Mouse (Mus musculus) mesoderm, embryonic 11.5 days (tissue): ENCODE measurements at regions not wholly inside any gene's neighbourhood (a gene's known extent, or its start where the extent isn't known, plus 50 kb on each side); places are given as distances from the start of the nearest gene placed in this dataset.

ENCODE experiments used
- DNase-seq: peaks from one replicate; pipeline ENCODE4 v3.0.0-alpha.2; 2012; ENCODE audit warnings: low read depth, low spot score

DNA sequence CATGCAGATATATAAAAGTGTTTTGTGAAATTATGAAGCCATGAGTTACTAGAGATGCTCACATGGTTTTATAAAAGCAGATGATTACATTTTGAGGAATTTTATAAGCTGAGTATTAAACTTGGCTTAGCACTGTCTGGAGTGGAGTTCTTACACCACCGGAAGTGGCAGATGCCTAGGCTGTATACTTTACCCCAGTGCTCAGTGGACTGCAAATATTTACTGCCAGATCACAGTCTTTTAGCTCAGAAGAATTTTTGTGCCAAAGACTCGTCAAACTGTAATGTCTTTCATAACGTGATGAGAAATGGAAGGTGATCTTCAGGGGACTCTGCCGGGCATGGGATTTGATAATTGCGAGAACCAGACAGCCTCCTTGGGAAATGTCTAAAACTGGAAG is 136.1 kb upstream of the 9330182O14Rik start:
- DNase-seq = no peak

DNA sequence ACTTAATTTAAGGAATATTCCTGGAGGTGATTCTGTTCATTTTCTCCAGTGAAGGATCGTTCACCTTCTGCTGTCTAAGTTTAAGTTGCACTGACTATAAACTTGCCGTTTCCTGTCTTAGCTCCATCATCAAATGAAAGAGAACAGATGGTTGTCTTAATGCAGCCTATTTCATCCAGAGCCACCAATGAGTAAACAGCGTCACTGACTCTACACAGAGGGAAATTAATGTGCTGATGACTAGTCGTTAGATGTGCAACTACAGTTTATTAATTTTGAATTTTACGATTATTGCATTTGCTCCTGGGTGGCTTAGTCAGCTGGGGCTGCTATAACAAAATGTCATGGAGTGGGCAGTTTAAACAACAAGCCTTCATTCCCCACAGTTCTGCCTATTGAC is 134.1 kb upstream of the 9330182O14Rik start:
- DNase-seq = no peak

DNA sequence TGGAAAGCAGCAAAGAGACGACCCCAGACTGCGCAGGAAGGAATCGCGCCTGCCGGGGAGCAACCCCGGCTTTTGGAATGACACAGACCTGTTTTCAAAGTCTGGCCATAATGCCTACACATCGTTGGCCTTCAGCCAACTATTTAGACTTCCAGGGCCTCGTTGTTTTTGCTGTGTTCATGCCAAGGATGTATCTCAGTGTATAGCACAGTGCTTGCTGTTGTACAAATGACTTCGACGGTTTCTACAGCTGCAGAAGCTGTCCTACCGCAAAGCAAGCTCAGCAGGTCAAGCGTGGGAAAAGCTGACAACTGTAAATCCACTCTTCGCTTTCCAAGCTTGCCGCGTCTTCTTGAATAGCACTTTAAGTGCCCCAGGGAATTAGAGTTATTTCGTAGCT is 129.1 kb upstream of the 9330182O14Rik start:
- no peak for DNase-seq

DNA sequence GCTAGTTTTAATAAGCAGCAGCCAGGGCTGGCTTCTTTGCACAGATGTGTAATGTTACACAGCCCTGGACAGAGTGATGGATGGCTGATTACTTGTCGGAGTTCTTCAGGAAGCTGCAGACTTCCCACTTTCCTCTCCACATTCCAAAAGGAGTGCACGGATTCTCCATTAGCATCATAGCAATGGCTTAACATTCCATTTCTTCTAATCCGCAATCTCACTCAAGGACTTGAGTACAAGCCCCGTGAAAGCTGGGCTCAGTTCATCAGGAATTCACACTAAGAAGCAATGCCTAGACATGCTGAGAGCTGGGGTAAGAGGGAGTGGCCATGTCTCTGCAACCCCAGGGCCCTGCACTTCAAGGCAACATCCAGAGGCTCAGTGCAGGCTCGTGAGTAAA is 126.3 kb upstream of the 9330182O14Rik start:
- peak; percentile 63 for DNase-seq

DNA sequence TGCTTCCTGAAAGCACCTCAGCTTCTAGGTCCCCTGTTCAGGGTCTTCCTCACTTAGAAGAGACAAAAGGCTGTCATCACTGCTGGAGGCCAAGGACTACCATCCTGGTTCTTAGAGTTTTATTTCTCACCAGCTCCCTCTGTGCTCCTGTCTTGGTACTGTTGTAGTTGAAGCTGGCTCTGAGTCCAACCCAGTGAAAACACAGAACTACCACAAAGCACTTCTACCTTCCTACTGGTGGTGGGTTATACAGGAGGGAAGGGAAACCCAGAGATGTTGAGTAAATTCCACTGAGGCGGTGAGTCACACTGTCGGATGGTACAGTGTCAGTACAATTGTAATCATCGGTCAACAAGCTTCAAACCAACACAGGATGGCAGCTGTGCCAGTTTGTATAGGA is 120.3 kb upstream of the 9330182O14Rik start:
- DNase-seq = no peak

DNA sequence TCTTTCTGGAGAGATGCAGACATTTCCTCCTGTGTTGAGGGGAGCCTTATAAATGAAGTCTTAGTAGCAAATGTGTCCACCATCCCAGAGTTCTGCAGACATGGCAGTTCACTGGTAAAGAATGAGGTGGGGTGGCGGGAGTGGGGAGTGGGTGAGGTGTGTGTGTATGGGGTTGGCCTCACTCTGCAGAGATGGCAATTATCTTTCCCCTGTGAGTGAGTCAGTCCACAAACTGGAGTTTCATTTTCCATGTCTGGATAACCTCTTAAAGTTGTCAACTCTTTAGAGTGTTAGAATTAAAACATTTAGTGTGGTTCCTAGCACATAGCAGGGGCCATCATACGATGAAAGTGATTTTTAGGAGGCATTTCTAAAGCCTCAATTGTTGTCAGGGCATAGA is 117.1 kb upstream of the 9330182O14Rik start:
- DNase-seq = no peak

DNA sequence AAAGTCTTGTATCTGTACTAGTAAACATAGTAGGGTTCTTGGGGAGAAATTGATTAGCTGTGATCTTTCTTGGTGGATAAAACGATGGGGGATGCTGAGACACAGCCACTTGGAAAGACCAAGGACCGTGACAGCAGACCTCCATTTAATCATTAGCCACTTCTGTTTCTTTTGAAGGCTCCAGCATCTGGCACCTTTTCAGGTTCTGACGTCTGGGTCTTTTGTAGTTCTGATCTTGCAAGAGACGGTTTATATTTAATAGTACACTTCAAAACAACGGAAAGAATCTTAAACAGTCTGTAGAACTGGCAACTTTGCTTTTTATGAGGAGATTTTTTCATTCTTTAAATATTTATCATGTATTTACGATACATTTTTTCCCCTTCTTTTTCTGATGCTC is 116.6 kb upstream of the 9330182O14Rik start:
- no peak for DNase-seq

DNA sequence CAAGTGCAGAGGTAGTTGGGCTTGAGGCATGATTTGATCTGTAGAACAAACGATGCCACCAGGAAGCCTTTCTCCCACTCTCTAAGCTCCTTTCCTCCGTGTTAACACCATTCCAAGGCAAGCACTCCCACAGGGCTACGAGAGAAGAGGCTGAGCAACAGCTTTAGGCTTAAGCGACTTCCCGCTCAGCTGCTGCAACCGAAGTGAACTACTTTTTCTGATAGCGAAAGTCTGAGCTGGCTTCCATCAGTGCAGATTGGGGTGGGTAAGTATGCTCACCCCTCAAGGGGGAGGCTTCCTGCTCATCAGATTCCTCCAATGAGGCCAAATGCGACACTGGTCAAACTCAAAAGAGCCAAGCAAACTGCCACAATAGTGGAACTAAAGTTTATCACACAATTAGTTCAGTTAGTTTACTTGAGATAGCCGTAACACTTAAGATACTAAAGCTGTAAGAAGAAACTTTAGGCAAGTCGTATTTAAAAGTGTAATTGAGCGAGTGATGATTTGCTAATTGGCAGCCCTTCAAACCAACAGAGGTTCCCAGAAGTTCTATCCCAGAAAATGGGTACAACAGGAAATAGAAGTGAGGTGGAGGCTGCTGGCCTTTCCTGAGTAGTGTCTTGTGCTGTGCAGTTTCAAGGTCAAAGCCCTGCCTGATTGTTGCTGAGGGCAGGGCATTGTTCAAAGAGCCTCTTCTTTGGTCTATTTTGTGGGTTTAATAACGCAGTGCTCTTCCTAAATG is 115.9 kb upstream of the 9330182O14Rik start:
- no peak for DNase-seq

DNA sequence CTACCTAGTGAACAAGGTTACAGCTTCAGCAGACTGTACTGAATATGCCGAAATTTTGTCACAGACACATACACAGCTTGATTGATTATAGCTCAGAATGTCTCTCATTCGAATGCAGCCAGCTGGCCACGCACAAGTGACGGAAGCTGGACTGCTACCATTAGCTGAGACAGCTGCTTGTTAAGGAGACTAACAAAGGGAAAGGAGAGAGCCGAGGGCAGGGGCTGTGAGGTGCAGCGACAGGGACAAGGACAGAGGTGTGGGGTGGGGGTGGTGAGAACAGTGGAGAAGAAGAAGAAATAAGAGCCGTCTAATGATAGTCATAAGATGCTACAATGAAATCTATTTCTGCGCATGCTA is 115.4 kb upstream of the 9330182O14Rik start:
- DNase-seq = peak; percentile 48

DNA sequence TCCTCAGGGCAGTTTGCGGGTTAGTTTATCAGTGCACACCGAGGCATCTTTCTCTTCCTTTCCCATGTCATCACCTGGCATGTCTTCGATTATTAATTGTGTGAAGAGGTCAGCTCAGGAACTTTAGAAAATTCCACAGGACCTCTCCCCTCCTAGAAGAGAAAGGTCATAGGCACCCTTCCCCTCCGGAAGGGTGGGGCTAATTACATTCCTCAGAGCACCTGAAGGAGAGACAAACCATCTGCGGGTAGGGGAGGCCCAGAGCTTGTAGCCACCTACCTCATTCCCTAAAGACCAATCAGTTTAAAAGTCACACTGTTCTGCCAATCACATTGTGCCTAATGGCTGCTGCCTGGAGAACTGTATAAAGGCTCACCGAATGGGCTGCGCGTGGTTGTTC is 114.9 kb upstream of the 9330182O14Rik start:
- no peak for DNase-seq

DNA sequence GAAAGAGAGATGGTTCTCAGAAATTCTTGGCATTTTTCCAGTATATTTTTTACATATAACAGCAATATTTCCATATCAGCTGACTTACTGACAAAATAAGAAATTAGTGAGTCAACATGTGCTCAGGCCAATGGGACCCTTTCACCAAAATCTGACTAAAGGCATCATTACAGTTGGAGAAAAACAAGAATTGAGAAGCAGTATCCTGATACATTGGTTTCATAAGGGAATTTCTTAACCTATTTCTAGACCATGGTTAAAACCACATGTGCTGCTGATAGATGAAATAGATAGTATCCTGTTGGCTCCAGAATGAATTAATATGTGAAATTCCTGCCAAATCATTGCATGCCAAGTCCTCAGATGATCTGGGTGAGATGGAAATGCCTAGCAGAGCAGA is 114.1 kb upstream of the 9330182O14Rik start:
- no peak for DNase-seq

DNA sequence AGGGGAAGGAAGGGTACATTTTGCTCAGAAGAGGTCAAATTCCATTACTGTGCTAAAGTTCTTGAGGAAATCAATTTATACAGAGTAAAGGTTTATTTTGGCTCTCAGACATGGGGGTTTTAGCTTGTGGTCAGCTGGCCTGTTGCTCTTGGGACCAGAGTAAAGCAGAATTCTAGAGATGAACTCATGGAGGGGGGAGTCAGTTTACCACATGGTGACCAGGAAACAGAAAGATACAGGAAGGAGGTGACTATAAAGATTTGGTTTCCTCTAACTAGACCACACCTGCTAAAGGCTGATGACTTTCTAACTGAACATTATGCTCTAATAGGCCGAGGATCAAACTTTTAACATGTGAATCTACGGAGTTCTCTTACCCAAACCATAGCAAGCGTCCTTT is 113.5 kb upstream of the 9330182O14Rik start:
- no peak for DNase-seq

DNA sequence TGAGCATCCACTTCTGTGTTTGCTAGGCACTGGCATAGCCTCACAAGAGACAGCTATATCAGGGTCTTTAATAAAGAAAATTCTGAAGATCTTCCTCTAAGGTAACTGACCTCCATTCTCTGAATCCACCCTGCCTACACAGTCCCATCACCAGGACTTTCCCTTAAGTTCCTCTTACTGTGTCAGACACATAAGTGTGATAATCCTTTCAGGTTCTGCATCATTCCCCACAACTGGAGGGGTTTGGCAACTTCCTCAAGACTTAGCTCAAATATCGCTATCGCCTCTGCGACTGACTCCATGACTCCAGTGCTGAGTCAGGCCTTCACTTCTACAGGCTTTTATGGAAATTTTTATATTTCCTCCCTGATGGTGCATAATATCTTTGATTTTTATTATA is 111.0 kb upstream of the 9330182O14Rik start:
- DNase-seq = no peak

DNA sequence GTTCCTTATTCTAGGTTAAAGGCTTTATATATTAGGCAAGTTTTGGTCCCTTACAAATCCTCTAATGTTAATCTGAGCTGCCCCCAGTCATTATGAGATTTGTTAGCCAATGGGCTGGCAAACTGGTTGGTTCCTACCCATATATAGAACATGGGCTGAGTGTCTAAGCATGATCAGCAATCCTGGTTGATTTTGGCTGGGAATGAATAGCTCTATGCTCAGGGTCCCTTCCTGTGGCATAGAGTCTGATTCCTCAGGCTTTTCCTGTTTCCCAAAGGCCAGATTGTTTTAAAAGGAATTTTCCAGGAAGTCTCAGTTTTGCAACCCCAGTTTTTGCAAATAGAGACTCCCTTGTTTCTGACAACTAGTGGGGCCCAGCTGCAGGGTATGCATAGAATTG is 102.1 kb upstream of the 9330182O14Rik start:
- no peak for DNase-seq

DNA sequence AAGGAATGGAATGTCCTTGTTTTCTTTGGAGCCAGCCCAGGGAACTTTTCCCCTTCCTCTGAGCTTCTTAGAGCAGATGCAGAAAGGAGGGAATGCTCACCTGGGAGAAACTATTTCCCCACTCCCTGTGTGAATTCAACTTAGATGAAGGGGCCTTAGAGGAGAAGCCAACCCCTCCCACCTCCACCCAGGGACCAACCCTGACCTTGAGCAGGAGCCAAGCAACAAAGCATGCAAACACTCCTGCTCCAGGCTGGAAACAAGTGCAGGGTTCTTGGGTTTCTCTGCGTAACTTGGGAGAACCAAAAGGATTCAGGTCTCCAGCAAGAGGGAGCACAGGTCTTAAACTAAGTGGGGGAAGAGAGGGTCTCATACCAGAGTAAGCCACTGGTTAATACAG is 98.0 kb upstream of the 9330182O14Rik start:
- no peak for DNase-seq

DNA sequence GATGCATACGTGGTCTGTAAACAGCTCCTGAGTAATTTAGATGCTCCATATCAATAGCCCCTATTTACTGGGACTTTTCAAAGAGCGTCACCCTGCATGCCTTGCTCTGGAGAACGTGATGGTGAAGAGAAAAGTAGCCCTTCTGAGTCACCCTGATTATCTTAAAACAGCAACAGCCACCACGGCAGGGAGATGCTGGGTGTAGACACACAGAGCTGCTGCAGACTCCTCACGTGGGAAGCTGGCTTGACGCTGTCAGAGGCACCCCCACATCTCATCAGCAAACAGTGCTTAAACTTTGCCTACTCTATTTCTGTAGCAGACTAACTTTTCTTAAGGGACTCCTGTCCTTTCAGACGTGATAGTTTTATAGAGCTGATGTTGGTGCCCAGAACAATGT is 96.9 kb upstream of the 9330182O14Rik start:
- no peak for DNase-seq

DNA sequence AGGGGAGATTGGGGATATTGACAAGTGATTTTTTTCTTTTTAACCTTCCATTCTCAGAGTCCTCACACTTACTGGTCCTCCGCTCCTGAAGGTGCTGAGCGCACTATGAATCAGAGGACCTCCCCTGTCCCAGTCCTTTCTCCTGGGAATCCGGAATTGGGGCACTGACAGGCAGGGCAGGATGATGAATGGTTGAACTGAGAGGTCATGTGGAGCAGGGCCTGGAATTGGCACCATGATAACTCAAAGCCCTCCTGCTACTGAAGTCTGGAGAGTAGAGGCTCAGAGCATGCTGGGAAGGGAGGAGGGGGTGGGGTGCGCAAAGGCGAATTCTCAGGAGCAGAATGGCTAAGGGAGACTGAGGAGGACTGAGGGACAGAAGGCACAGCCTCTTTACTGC is 87.9 kb upstream of the 9330182O14Rik start:
- DNase-seq = peak; percentile 73

DNA sequence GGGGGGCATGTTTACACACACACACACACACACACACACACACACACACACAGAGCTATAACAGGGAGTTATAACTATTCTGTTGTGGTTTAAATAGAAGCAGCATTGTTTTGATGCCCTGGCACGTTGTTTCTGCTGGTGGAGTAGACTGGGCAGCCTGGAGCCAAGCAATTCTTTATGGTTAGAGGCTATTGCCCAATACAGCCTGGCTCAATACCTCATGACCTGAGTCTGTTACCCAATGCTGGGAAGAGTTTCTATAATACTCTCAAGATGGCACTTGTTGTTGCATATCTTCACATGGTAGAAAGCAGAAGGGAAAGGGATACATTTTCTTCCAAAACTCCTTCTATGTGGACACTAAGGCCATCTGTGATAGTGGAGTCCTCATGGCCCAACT is 87.1 kb upstream of the 9330182O14Rik start:
- DNase-seq = no peak

DNA sequence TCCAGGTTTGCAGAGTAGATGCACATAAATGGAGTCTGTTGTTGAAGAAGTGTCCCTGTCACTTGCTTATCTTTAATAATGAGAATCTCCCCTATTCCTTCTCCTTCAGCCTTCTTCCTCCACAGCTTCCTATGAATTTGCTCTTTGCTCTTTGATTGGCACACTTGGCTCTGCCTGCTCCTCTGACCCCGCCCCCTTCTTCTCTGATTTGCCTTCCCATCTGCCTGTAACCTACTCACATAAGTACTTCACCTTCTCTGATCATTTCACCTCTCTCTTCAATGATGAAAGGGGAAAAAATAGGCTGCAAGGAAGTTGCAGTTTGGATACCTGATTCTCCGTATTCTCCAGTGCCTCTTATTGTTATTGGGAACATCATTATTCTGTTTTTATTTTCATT is 66.1 kb upstream of the 9330182O14Rik start:
- DNase-seq = no peak

DNA sequence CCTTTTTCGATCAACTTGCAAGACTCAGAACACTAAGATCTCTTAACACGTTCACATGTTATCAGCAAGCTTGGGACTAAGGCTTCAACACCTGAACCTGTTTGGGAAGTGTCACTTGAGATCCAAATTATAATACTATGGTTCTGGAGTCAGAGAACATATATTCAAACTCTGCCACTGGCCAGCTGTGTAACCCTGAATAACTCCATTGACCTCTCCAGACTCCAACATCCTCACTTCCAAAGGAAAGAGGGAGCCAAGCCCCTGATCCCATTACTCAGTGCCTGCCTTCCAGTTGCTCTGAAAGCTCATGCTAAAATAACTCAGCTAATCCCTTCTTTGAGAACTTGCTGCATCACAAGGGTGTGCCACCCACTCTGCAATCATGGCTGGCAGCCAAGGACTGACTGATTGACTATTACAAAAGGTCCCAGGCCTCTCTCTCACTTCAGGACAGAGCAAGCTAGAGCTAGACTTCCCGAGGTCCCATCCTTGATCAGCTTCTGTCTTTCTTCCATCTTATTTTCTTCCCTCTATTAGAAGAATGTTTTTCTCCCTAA is 58.8 kb upstream of the 9330182O14Rik start:
- peak; percentile 27 for DNase-seq

DNA sequence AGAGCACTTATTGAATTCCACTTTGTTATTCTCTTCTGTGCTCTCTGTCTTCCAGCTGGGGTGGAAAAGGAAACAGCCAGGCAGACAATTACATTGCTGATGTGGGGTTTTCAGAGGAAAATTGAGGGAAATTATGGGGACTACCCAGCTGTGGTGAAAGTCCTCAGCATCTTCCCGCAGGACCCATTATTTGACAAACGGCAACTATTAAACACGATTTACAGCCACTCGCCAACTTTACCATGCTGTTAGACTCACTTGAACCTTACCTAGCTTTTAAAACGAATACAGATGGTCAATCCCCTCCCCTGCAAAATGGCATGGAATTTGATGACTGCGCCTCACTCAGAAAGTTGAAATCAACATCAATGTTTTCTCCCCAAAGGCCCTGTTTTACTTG is 54.3 kb upstream of the 9330182O14Rik start:
- peak; percentile 56 for DNase-seq
